Mouse (Mus musculus) thymus, adult 2 months (tissue): ENCODE measurements around the gene Syn1.

ENCODE experiments used
- CTCF ChIP-seq: fragments of 200-500 bp; IDR thresholded peaks from 2 replicates; pipeline ENCODE4 v1.5.1; 2012; ENCODE audit warnings: mild to moderate bottlenecking, control low read depth, low read length, moderate library complexity, borderline replicate concordance; ENCODE audit not compliant: control insufficient read depth, poor library complexity, insufficient read depth; ENCODE audit errors: extremely low read depth
- POLR2A ChIP-seq: fragments of 200-500 bp; IDR thresholded peaks from 2 replicates; pipeline ENCODE4 v1.6.1; 2012; ENCODE audit warnings: mild to moderate bottlenecking, low read length, control low read depth, moderate library complexity; ENCODE audit not compliant: control insufficient read depth, poor library complexity, insufficient read depth; ENCODE audit errors: extremely low read depth

DNA sequence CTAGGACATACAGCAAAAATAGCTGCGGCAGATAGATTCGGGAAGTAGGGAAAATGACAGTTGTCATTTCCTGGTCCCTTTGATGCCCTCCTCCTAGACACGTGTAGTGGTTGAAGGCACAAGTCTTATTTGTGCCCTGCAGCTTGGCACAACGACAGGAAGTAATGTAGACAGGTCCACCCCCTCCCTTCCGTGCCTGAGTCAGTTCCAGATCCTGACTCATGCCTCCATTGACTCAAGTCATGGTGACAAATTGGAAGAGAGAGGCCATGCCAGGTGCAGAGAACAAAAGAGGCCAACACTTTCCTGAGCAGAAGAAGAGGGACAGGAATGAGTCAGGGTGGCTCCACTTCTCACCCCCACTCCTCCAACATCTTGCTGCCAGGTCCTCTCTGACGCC lies 103.8 kb downstream of the Syn1 start:
- TF ChIP-seq POLR2A (no peak), CTCF (no peak)
